Mouse (Mus musculus): ENCODE data around the gene Col4a2. TPM values are rescaled to one million over a fixed set of nuclear protein-coding genes. Genes with fewer than 3 reads are reported as not detected.

Col4a2 gene
- polyA plus RNA-seq, 1 experiment from 2014 or later: 189 TPM

- WGBS: 24% methylated on average over 3 of the region's 3 CpGs
- Histone ChIP-seq H3K4me2 (replicated peaks; ENCODE audit: low read depth, low read length) (no peak overlapping the region), H3K4me3 (ENCODE audit: low read depth, low read length) (no peak overlapping the region), H3K4me1 (ENCODE audit: insufficient read depth, low read depth, low read length) (peaks cover 33% of the 10 kb centered on the region), H3K9ac (replicated peaks; ENCODE audit: low read depth) (no peak overlapping the region), H3K27me3 (replicated peaks; ENCODE audit: insufficient read depth, low read length) (no peaks in the 10 kb centered on the region), H3K9me3 (ENCODE audit: low read length) (no peaks in the 10 kb centered on the region), H3K36me3 (ENCODE audit: insufficient read depth, low read length) (peaks cover 3% of the 10 kb centered on the region; the same call in 1 of the 2 replicates), H3K27ac (ENCODE audit: low read length) (peak overlapping the region; percentile 85)
- no peak for TF ChIP-seq EP300 (IDR thresholded peaks at IDR 0.05)
- no peak for TF ChIP-seq CTCF (IDR thresholded peaks at IDR 0.05)
- peak; percentile 1; the same call in 1 of the 2 replicates for ATAC-seq
- peak; percentile 75 for DNase-seq (ENCODE audit: low spot score)
Measured at GRCm38 (mm10) chr8:11382933-11383332, 70.3 kb downstream of the Col4a2 start.

- no peak for TF ChIP-seq CTCF (IDR thresholded peaks at IDR 0.05)
- TF ChIP-seq EP300 (IDR thresholded peaks at IDR 0.05): no peak
- WGBS: 66% methylated on average over 3 of the region's 3 CpGs
- DNase-seq (ENCODE audit: low spot score) (no peak), ATAC-seq (no peak)
- Histone ChIP-seq H3K27ac (ENCODE audit: low read length) (peak overlapping the region; percentile 85; the same call in 1 of the 2 replicates), H3K36me3 (ENCODE audit: insufficient read depth, low read length) (peaks cover 3% of the 10 kb centered on the region; the same call in 1 of the 2 replicates), H3K27me3 (replicated peaks; ENCODE audit: insufficient read depth, low read length) (no peaks in the 10 kb centered on the region), H3K9ac (replicated peaks; ENCODE audit: low read depth) (no peak overlapping the region), H3K9me3 (ENCODE audit: low read length) (no peaks in the 10 kb centered on the region), H3K4me2 (replicated peaks; ENCODE audit: low read depth, low read length) (no peak overlapping the region), H3K4me3 (ENCODE audit: low read depth, low read length) (no peak overlapping the region), H3K4me1 (ENCODE audit: insufficient read depth, low read depth, low read length) (peaks cover 33% of the 10 kb centered on the region)
Measured at GRCm38 (mm10) chr8:11383379-11383778, 70.8 kb downstream of the Col4a2 start.

- ATAC-seq: peak; percentile 55
- Histone ChIP-seq H3K4me2 (replicated peaks; ENCODE audit: low read depth, low read length) (no peak overlapping the region), H3K27me3 (replicated peaks; ENCODE audit: insufficient read depth, low read length) (no peaks in the 10 kb centered on the region), H3K4me1 (ENCODE audit: insufficient read depth, low read depth, low read length) (peaks cover 33% of the 10 kb centered on the region), H3K4me3 (ENCODE audit: low read depth, low read length) (no peak overlapping the region), H3K36me3 (ENCODE audit: insufficient read depth, low read length) (no peaks in the 10 kb centered on the region), H3K9ac (replicated peaks; ENCODE audit: low read depth) (no peak overlapping the region), H3K9me3 (ENCODE audit: low read length) (no peaks in the 10 kb centered on the region), H3K27ac (ENCODE audit: low read length) (peak overlapping the region; percentile 85)
- 60% methylated on average over 4 of the region's 4 CpGs for WGBS
- TF ChIP-seq CTCF (IDR thresholded peaks at IDR 0.05): peak; percentile 46
- peak; percentile 84 for TF ChIP-seq EP300 (IDR thresholded peaks at IDR 0.05)
- DNase-seq (ENCODE audit: low spot score): peak; percentile 91
Measured at GRCm38 (mm10) chr8:11384841-11385240, 72.2 kb downstream of the Col4a2 start.

- peaks cover 32% of the 10 kb centered on the region for H3K4me1 ChIP-seq (ENCODE audit: insufficient read depth, low read depth, low read length)
- H3K4me2 ChIP-seq (replicated peaks; ENCODE audit: low read depth, low read length): no peak overlapping the region
- no peaks in the 10 kb centered on the region for H3K27me3 ChIP-seq (replicated peaks; ENCODE audit: insufficient read depth, low read length)
- ATAC-seq (peak; percentile 54), DNase-seq (ENCODE audit: low spot score) (peak; percentile 89)
- H3K9ac ChIP-seq (replicated peaks; ENCODE audit: low read depth): no peak overlapping the region
- no peak overlapping the region for H3K4me3 ChIP-seq (ENCODE audit: low read depth, low read length)
- no peaks in the 10 kb centered on the region for H3K36me3 ChIP-seq (ENCODE audit: insufficient read depth, low read length)
- H3K9me3 ChIP-seq (ENCODE audit: low read length): no peaks in the 10 kb centered on the region
- H3K27ac ChIP-seq (ENCODE audit: low read length): peak overlapping the region; percentile 85
- peak; percentile 76 for TF ChIP-seq EP300 (IDR thresholded peaks at IDR 0.05)
- no peak for TF ChIP-seq CTCF (IDR thresholded peaks at IDR 0.05)
- 52% methylated on average over 9 of the region's 9 CpGs for WGBS
Measured at GRCm38 (mm10) chr8:11385272-11385905, 72.8 kb downstream of the Col4a2 start.

GRCm38 (mm10) chr8:11387282-11387681, 74.7 kb downstream of the Col4a2 start:
- no peak for TF ChIP-seq EP300 (IDR thresholded peaks at IDR 0.05)
- no peak for TF ChIP-seq CTCF (IDR thresholded peaks at IDR 0.05)
- DNase-seq (ENCODE audit: low spot score): peak; percentile 5
- Histone ChIP-seq H3K9me3 (ENCODE audit: low read length) (no peaks in the 10 kb centered on the region), H3K9ac (replicated peaks; ENCODE audit: low read depth) (no peak overlapping the region), H3K27ac (ENCODE audit: low read length) (no peak overlapping the region), H3K27me3 (replicated peaks; ENCODE audit: insufficient read depth, low read length) (no peaks in the 10 kb centered on the region), H3K36me3 (ENCODE audit: insufficient read depth, low read length) (no peaks in the 10 kb centered on the region), H3K4me1 (ENCODE audit: insufficient read depth, low read depth, low read length) (peaks cover 20% of the 10 kb centered on the region), H3K4me2 (replicated peaks; ENCODE audit: low read depth, low read length) (no peak overlapping the region), H3K4me3 (ENCODE audit: low read depth, low read length) (no peak overlapping the region)
- ATAC-seq: no peak
- 87% methylated on average over 4 of the region's 4 CpGs for WGBS

- no peak overlapping the region for H3K9ac ChIP-seq (replicated peaks; ENCODE audit: low read depth)
- DNase-seq (ENCODE audit: low spot score) (peak; percentile 8), ATAC-seq (no peak)
- WGBS: 62% methylated on average over 11 of the region's 11 CpGs
- no peak overlapping the region for H3K4me2 ChIP-seq (replicated peaks; ENCODE audit: low read depth, low read length)
- H3K27ac ChIP-seq (ENCODE audit: low read length): no peak overlapping the region
- no peak overlapping the region for H3K4me3 ChIP-seq (ENCODE audit: low read depth, low read length)
- H3K36me3 ChIP-seq (ENCODE audit: insufficient read depth, low read length): no peaks in the 10 kb centered on the region
- H3K9me3 ChIP-seq (ENCODE audit: low read length): no peaks in the 10 kb centered on the region
- no peaks in the 10 kb centered on the region for H3K27me3 ChIP-seq (replicated peaks; ENCODE audit: insufficient read depth, low read length)
- no peak for TF ChIP-seq EP300 (IDR thresholded peaks at IDR 0.05)
- no peak for TF ChIP-seq CTCF (IDR thresholded peaks at IDR 0.05)
- H3K4me1 ChIP-seq (ENCODE audit: insufficient read depth, low read depth, low read length): peaks cover 25% of the 10 kb centered on the region
Measured at GRCm38 (mm10) chr8:11389275-11390050, 76.9 kb downstream of the Col4a2 start.
